Mouse (Mus musculus): ENCODE measurements at regions not wholly inside any gene's neighbourhood (a gene's known extent, or its start where the extent isn't known, plus 50 kb on each side); places are given as distances from the start of the nearest gene placed in this dataset.

- H3K4me1 ChIP-seq (replicated peaks) = peaks cover 24% of the 10 kb centered on the region
- H3K27me3 ChIP-seq (ENCODE audit: insufficient read depth, poor library complexity, severe bottlenecking) = no peaks in the 10 kb centered on the region
- H3K9me3 ChIP-seq = no peaks in the 10 kb centered on the region
- no peaks in the 10 kb centered on the region for H3K36me3 ChIP-seq
- DNase-seq (ENCODE audit: low spot score) = no peak
- 43% methylated on average over 3 of the region's 3 CpGs for WGBS
- no peak overlapping the region for H3K4me3 ChIP-seq
- H3K27ac ChIP-seq = no peak overlapping the region
These were observed 152.0 kb downstream of the Gm19410 start for GRCm38 (mm10) chr8:35917573-35917972.

- no peaks in the 10 kb centered on the region for H3K9me3 ChIP-seq
- H3K36me3 ChIP-seq = no peaks in the 10 kb centered on the region
- peak overlapping the region; percentile 74 for H3K27ac ChIP-seq
- H3K4me3 ChIP-seq = no peak overlapping the region
- no peaks in the 10 kb centered on the region for H3K27me3 ChIP-seq (ENCODE audit: insufficient read depth, poor library complexity, severe bottlenecking)
- no peak for DNase-seq (ENCODE audit: low spot score)
- WGBS = 80% methylated on average over 6 of the region's 6 CpGs
- H3K4me1 ChIP-seq (replicated peaks) = peaks cover 24% of the 10 kb centered on the region
These were observed 153.9 kb downstream of the Gm19410 start for GRCm38 (mm10) chr8:35919451-35919850.

- H3K27ac ChIP-seq = peak overlapping the region; percentile 74
- 23% methylated on average over 8 of the region's 8 CpGs for WGBS
- DNase-seq (ENCODE audit: low spot score) = peak; percentile 68
These were observed 154.5 kb downstream of the Gm19410 start for GRCm38 (mm10) chr8:35919859-35920675.

GRCm38 (mm10) chr8:35924026-35924425 is 158.4 kb downstream of the Gm19410 start:
- H3K27me3 ChIP-seq (ENCODE audit: insufficient read depth, poor library complexity, severe bottlenecking) = no peaks in the 10 kb centered on the region
- H3K36me3 ChIP-seq = no peaks in the 10 kb centered on the region

More at GRCm38 (mm10) chr8:35919859-35920675, 154.5 kb downstream of the Gm19410 start:
- no peaks in the 10 kb centered on the region for H3K36me3 ChIP-seq
- H3K4me3 ChIP-seq = no peak overlapping the region
- peaks cover 24% of the 10 kb centered on the region for H3K4me1 ChIP-seq (replicated peaks)
- H3K9me3 ChIP-seq = no peaks in the 10 kb centered on the region
- H3K27me3 ChIP-seq (ENCODE audit: insufficient read depth, poor library complexity, severe bottlenecking) = no peaks in the 10 kb centered on the region

GRCm38 (mm10) chr8:35927408-35927871 is 161.8 kb downstream of the Gm19410 start:
- Histone ChIP-seq H3K9me3 (no peaks in the 10 kb centered on the region), H3K27ac (no peak overlapping the region), H3K27me3 (ENCODE audit: insufficient read depth, poor library complexity, severe bottlenecking) (no peaks in the 10 kb centered on the region), H3K4me3 (no peak overlapping the region), H3K4me1 (replicated peaks) (no peaks in the 10 kb centered on the region), H3K36me3 (no peaks in the 10 kb centered on the region)
- 73% methylated on average over 5 of the region's 5 CpGs for WGBS
- DNase-seq (ENCODE audit: low spot score) = no peak

More at GRCm38 (mm10) chr8:35924026-35924425, 158.4 kb downstream of the Gm19410 start:
- H3K4me3 ChIP-seq = no peak overlapping the region
- no peak overlapping the region for H3K27ac ChIP-seq
- peaks cover 21% of the 10 kb centered on the region for H3K4me1 ChIP-seq (replicated peaks)
- H3K9me3 ChIP-seq = no peaks in the 10 kb centered on the region
- no peak for DNase-seq (ENCODE audit: low spot score)
- 72% methylated on average over 1 of the region's 1 CpGs for WGBS

GRCm38 (mm10) chr8:35930291-35930690 is 164.7 kb downstream of the Gm19410 start:
- DNase-seq (ENCODE audit: low spot score) = no peak
- peaks cover 11% of the 10 kb centered on the region for H3K4me1 ChIP-seq (replicated peaks)
- no peaks in the 10 kb centered on the region for H3K9me3 ChIP-seq
- no peak overlapping the region for H3K27ac ChIP-seq
- WGBS = 47% methylated on average over 4 of the region's 4 CpGs
- H3K36me3 ChIP-seq = no peaks in the 10 kb centered on the region
- H3K4me3 ChIP-seq = no peak overlapping the region
- no peaks in the 10 kb centered on the region for H3K27me3 ChIP-seq (ENCODE audit: insufficient read depth, poor library complexity, severe bottlenecking)

- H3K4me1 ChIP-seq (replicated peaks) = peaks cover 11% of the 10 kb centered on the region
- H3K36me3 ChIP-seq = no peaks in the 10 kb centered on the region
- DNase-seq (ENCODE audit: low spot score) = no peak
- H3K27ac ChIP-seq = peak overlapping the region; percentile 76
- H3K4me3 ChIP-seq = no peak overlapping the region
- H3K27me3 ChIP-seq (ENCODE audit: insufficient read depth, poor library complexity, severe bottlenecking) = no peaks in the 10 kb centered on the region
- 64% methylated on average over 13 of the region's 13 CpGs for WGBS
- H3K9me3 ChIP-seq = no peaks in the 10 kb centered on the region
These were observed 167.9 kb downstream of the Gm19410 start for GRCm38 (mm10) chr8:35933186-35934114.

GRCm38 (mm10) chr8:35934115-35934607 is 168.6 kb downstream of the Gm19410 start:
- 81% methylated on average over 7 of the region's 7 CpGs for WGBS
- Histone ChIP-seq H3K4me1 (replicated peaks) (peaks cover 11% of the 10 kb centered on the region), H3K9me3 (no peaks in the 10 kb centered on the region), H3K27ac (no peak overlapping the region; the same call in 1 of the 2 replicates), H3K4me3 (no peak overlapping the region), H3K27me3 (ENCODE audit: insufficient read depth, poor library complexity, severe bottlenecking) (no peaks in the 10 kb centered on the region), H3K36me3 (no peaks in the 10 kb centered on the region)
- no peak for DNase-seq (ENCODE audit: low spot score)

GRCm38 (mm10) chr8:35935034-35935433 is 169.4 kb downstream of the Gm19410 start:
- Histone ChIP-seq H3K27me3 (ENCODE audit: insufficient read depth, poor library complexity, severe bottlenecking) (no peaks in the 10 kb centered on the region), H3K27ac (no peak overlapping the region), H3K36me3 (no peaks in the 10 kb centered on the region), H3K4me3 (no peak overlapping the region), H3K4me1 (replicated peaks) (peaks cover 11% of the 10 kb centered on the region), H3K9me3 (no peaks in the 10 kb centered on the region)
- WGBS = 95% methylated on average over 1 of the region's 1 CpGs
- DNase-seq (ENCODE audit: low spot score) = no peak

GRCm38 (mm10) chr8:35939199-35939598 is 173.6 kb downstream of the Gm19410 start:
- no peaks in the 10 kb centered on the region for H3K27me3 ChIP-seq (ENCODE audit: insufficient read depth, poor library complexity, severe bottlenecking)
- peaks cover 3% of the 10 kb centered on the region; the same call in 1 of the 2 replicates for H3K4me1 ChIP-seq (replicated peaks)
- WGBS = 92% methylated on average over 9 of the region's 9 CpGs
- no peak overlapping the region for H3K27ac ChIP-seq
- no peak overlapping the region for H3K4me3 ChIP-seq
- DNase-seq (ENCODE audit: low spot score) = no peak
- H3K9me3 ChIP-seq = no peaks in the 10 kb centered on the region
- no peaks in the 10 kb centered on the region for H3K36me3 ChIP-seq

GRCm38 (mm10) chr8:35942515-35942914 is 176.9 kb downstream of the Gm19410 start:
- H3K27me3 ChIP-seq (ENCODE audit: insufficient read depth, poor library complexity, severe bottlenecking) = no peaks in the 10 kb centered on the region
- WGBS = 94% methylated on average over 6 of the region's 6 CpGs

GRCm38 (mm10) chr8:35943686-35944085 is 178.1 kb downstream of the Gm19410 start:
- WGBS = 84% methylated on average over 3 of the region's 3 CpGs

More at GRCm38 (mm10) chr8:35942515-35942914, 176.9 kb downstream of the Gm19410 start:
- no peaks in the 10 kb centered on the region for H3K9me3 ChIP-seq
- H3K4me3 ChIP-seq = no peak overlapping the region
- no peaks in the 10 kb centered on the region for H3K36me3 ChIP-seq
- H3K4me1 ChIP-seq (replicated peaks) = 0 out of 2 replicates have a peak, but pooled peaks cover 7% of the 10 kb centered on the region
- no peak for DNase-seq (ENCODE audit: low spot score)
- no peak overlapping the region for H3K27ac ChIP-seq

More at GRCm38 (mm10) chr8:35943686-35944085, 178.1 kb downstream of the Gm19410 start:
- Histone ChIP-seq H3K4me3 (no peak overlapping the region), H3K27ac (no peak overlapping the region), H3K27me3 (ENCODE audit: insufficient read depth, poor library complexity, severe bottlenecking) (no peaks in the 10 kb centered on the region), H3K36me3 (no peaks in the 10 kb centered on the region), H3K4me1 (replicated peaks) (0 out of 2 replicates have a peak, but pooled peaks cover 9% of the 10 kb centered on the region), H3K9me3 (no peaks in the 10 kb centered on the region)
- DNase-seq (ENCODE audit: low spot score) = no peak

Data from hindbrain, embryonic 10.5 days (tissue).